Mouse (Mus musculus): ENCODE measurements around the gene Mrps7. TPM values are rescaled to one million over a fixed set of nuclear protein-coding genes. Genes with fewer than 3 reads are reported as not detected.

Mrps7 gene
- total RNA-seq, 2 experiments from 2014 or later = 62.2 to 67.5 TPM

DNA sequence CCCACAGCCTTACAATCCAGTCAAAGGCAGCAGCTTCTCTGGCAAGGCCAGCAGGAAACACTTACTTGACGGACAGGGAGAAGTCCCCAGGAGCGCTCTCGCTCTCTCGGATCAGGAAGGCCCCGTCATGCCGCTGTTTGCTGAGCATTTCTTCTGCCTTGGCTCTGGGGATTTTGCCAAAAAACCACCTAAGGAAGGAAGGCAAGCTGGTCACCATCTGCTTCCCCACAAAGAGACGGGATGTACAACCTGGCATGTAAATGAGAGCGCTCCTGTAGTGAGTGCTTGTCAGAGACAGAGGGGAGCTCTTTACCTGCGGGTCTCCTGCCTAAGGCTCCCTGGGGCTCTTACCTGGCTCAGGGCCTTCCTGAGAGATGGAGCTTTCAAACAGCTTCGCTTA, 46.0 kb downstream of the Mrps7 start:
- DNase-seq = no peak

DNA sequence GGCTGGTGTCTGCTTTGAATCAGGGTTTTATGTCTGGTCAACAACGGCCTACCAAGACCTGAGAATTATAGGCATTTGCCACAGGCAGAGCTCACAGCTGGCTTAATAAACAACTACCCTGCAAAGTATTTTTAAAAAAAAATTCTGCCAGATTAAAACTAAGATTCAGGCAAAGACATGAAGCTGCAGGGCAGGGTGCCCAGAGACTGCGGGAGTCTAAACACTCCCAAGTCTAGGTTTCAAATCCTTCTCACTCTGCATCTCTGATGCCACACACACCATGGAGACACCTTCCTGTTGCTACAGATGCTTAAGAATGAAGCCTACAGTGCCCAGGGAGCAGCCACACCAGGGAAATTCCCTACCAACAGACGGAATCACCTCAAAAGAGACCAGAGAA, 48.0 kb downstream of the Mrps7 start:
- DNase-seq = no peak

DNA sequence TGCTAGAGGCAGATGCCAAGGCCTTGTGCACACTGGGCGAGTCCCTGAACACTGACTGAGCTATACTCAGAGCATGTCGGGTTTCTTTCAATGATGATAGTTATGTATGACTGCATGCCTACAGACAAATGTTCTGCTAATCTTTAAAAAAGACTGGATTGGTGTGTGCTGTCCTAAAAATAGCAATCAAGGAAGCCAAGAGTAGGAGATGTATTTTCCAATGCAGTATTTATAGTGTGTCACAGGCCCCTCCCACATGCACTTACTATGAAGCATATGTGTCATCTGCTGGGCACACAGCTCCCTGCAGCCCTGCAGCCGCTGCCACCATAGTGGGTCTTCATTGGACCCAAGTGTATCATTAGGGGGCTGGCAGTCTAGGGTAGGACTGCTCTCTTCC, 49.5 kb downstream of the Mrps7 start:
- DNase-seq = no peak

DNA sequence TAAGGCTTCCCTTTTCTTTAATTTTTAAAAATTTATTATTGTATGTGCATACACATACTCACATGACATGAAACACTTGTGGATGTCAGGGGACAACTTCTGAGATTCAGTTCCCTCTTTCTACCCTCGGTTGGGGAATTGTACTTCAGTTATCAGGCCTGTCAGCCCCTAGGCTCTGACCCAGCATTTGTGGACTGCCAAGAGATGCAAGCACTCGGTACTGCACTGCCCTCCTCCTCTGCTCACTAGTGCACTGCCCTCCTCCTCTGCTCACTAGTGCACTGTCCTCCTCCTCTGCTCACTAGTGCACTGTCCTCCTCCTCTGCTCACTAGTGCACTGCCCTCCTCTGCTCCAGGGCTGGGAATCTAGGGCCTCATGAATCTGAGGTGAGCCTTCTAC, 50.4 kb downstream of the Mrps7 start:
- DNase-seq = no peak

Other genes with a start within 250 kb of the Mrps7 start
- gene Hid1, start 236.2 kb upstream of the Mrps7 start, total RNA-seq (2021) = 1 to 10 TPM; 1.4 to 2.8 TPM
- 1 to 10 TPM; 3.1 to 4.0 TPM for gene Cdr2l, start 222.0 kb upstream of the Mrps7 start, total RNA-seq (2021)
- 10 to 100 TPM; 86.6 to 96.1 TPM for gene Mrpl58, start 200.2 kb upstream of the Mrps7 start, total RNA-seq (2021)
- 100 to 1,000 TPM; 909 to 922 TPM for gene Atp5h, start 184.0 kb upstream of the Mrps7 start, total RNA-seq (2021)
- gene Kctd2, start 183.8 kb upstream of the Mrps7 start, total RNA-seq (2021) = 10 to 100 TPM; 13.4 to 14.4 TPM
- not detected for gene Trim80, start 163.4 kb upstream of the Mrps7 start, total RNA-seq (2021)
- not detected for gene Slc16a5, start 141.5 kb upstream of the Mrps7 start, total RNA-seq (2021)
- 1 to 10 TPM in 1 of 2 experiments, under 1 TPM in 1; 0.94 to 1.0 TPM for gene Armc7, start 128.3 kb upstream of the Mrps7 start, total RNA-seq (2021)
- 10 to 100 TPM in 1 of 2 experiments, 1 to 10 TPM in 1; 8.7 to 11.2 TPM for gene Nt5c, start 112.1 kb upstream of the Mrps7 start, total RNA-seq (2021)
- 10 to 100 TPM; 36.9 to 41.2 TPM for gene Jpt1, start 89.5 kb upstream of the Mrps7 start, total RNA-seq (2021)
- gene Sumo2, start 67.6 kb upstream of the Mrps7 start, total RNA-seq (2021) = 100 to 1,000 TPM; 119 to 122 TPM
- gene Nup85, start 39.5 kb upstream of the Mrps7 start, total RNA-seq (2021) = 10 to 100 TPM; 21.4 to 23.8 TPM
- 10 to 100 TPM; 10.8 to 12.5 TPM for gene Gga3, start 126 bp downstream of the Mrps7 start, total RNA-seq (2021)
- 10 to 100 TPM; 35.1 to 54.4 TPM for gene Mif4gd, start 9.0 kb downstream of the Mrps7 start, total RNA-seq (2021)
- 10 to 100 TPM; 44.7 to 58.7 TPM for gene Slc25a19, start 24.4 kb downstream of the Mrps7 start, total RNA-seq (2021)
- gene Grb2, start 104.7 kb downstream of the Mrps7 start, total RNA-seq (2021) = 10 to 100 TPM; 56.5 to 58.2 TPM
- 10 to 100 TPM; 68.5 to 72.2 TPM for gene Tmem94, start 161.5 kb downstream of the Mrps7 start, total RNA-seq (2021)
- 10 to 100 TPM; 13.7 to 13.9 TPM for gene Caskin2, start 209.7 kb downstream of the Mrps7 start, total RNA-seq (2021)
- 1 to 10 TPM; 3.2 to 7.5 TPM for gene Tsen54, start 210.8 kb downstream of the Mrps7 start, total RNA-seq (2021)
- gene Llgl2, start 220.1 kb downstream of the Mrps7 start, total RNA-seq (2021) = 1 to 10 TPM; 7.8 to 9.0 TPM